Mouse (Mus musculus) lung, embryonic 16.5 days (tissue): ENCODE measurements around the gene Parl. TPM values are rescaled to one million over a fixed set of nuclear protein-coding genes. Genes with fewer than 3 reads are reported as not detected.

ENCODE experiments used
- ATAC-seq: fragments of 200-750 bp; cut with Nextera tagmentation; 2 replicates; pipeline ENCODE4 v1.8.0; 2017; ENCODE audit warnings: low read depth, mild to moderate bottlenecking, moderate library complexity
- H3K27ac ChIP-seq: fragments of 300-500 bp; sonication (generic); 2 replicates; pipeline ENCODE4 v1.5.1; 2014; ENCODE audit warnings: mild to moderate bottlenecking, control low read depth, low read length
- H3K27me3 ChIP-seq: fragments of 300-500 bp; sonication (generic); 2 replicates; pipeline ENCODE4 v1.6.1; 2014; ENCODE audit warnings: low read depth, low read length, mixed read lengths; ENCODE audit not compliant: control insufficient read depth, insufficient read depth
- H3K36me3 ChIP-seq: fragments of 300-500 bp; sonication (generic); 2 replicates; pipeline ENCODE4 v1.6.1; 2014; ENCODE audit warnings: low read length; ENCODE audit not compliant: control insufficient read depth, insufficient read depth
- H3K4me1 ChIP-seq: fragments of 300-500 bp; sonication (generic); replicated peaks from 2 replicates; pipeline ENCODE4 v1.6.1; 2014; ENCODE audit warnings: low read length, mixed read lengths; ENCODE audit not compliant: control insufficient read depth, insufficient read depth
- H3K4me2 ChIP-seq: fragments of 300-500 bp; sonication (generic); 2 replicates; pipeline ENCODE4 v1.6.1; 2014; ENCODE audit warnings: low read depth, low read length, control low read depth
- H3K4me3 ChIP-seq: fragments of 300-500 bp; sonication (generic); 2 replicates; pipeline ENCODE4 v1.5.1; 2014; ENCODE audit warnings: mild to moderate bottlenecking, low read length, control low read depth
- H3K9ac ChIP-seq: fragments of 300-500 bp; sonication (generic); 2 replicates; pipeline ENCODE4 v1.6.1; 2014; ENCODE audit warnings: low read length, control low read depth
- H3K9me3 ChIP-seq: fragments of 300-500 bp; sonication (generic); 2 replicates; pipeline ENCODE4 v1.6.1; 2016; ENCODE audit warnings: low read length; ENCODE audit not compliant: control insufficient read depth
- WGBS: fragments of 180-500 bp; shearing (Covaris S2); extraction: QIAGEN DNeasy Blood & Tissue Kit; methylation state at CpG from one replicate; pipeline ENCODE4 v1.1.7; 2014; 5-methylcytosine and 5-hydroxymethylcytosine counted together
- polyA plus RNA-seq: library from polyadenylated mRNA; unstranded; fragments of >200 nt; fragmentation: Nextera tagmentation; extraction: Ambion mirVana; gene quantifications from 2 replicates; pipeline ENCODE4 v1.2.1, GENCODE M21; 2015

Gene Parl
- polyA plus RNA-seq, 1 experiment from 2014 or later: 76.6 TPM

DNA sequence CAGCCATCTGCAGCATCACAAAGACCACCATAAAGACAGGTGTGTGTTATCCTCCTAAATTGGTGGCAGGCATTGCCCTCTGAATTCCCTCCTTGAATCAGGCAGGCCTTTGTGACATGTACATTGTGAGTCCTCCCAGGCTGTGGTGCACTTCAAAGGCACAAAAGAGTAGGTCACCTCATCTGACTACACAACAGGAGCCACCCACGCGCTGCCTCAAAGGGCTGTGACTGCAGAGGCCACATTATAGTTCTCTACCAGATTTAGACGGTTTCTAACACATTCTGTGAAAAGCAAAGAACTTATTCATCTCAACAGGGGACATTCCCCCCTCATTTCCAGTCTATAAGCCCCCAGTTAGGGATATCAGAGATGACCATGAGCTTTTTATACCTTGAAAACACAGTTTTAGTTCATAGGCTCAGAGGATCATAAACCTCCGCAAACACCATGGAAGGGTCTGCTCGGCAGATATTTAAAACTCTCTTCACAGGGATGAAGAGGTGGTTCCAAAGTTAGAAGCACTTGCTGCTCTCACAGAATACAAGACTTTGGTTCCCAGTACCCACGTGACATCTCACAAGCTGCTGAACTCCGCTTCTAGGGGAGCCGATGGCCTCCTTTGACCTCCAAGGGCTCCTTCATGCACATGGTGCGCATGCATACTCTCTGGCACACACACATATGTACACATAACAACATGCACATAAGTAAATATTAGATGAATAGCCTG, 53.6 kb downstream of the Parl start:
- Histone ChIP-seq H3K27ac (no peak overlapping the region), H3K9ac (no peak overlapping the region), H3K27me3 (no peaks in the 10 kb centered on the region), H3K9me3 (no peaks in the 10 kb centered on the region), H3K4me1 (no peaks in the 10 kb centered on the region), H3K4me3 (no peak overlapping the region), H3K36me3 (no peaks in the 10 kb centered on the region), H3K4me2 (no peak overlapping the region)
- WGBS: 79% methylated on average over 9 of the region's 9 CpGs
- ATAC-seq: no peak

DNA sequence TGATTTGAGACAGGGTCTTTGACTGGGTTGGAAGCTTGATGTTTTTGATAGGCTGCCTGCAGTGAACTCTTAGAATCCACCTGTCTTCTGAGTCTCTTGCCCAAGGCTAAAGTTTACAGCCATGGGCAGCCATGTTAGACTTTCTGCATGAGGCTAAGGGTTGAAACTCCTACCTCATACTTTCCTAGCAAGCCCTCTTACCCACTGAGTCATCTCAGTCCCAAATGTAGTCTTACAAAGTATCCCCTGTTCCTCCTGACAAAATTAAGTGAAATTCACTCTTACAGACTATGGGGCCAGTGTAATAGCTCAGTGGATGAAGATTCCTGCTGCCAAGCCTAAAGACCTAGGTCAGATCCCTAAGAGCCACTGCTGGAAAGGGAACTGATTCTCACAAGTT, 55.1 kb downstream of the Parl start:
- no peaks in the 10 kb centered on the region for H3K36me3 ChIP-seq
- H3K4me2 ChIP-seq: no peak overlapping the region
- H3K4me3 ChIP-seq: no peak overlapping the region
- no peaks in the 10 kb centered on the region for H3K27me3 ChIP-seq
- no peaks in the 10 kb centered on the region for H3K4me1 ChIP-seq
- no peak overlapping the region for H3K9ac ChIP-seq
- H3K27ac ChIP-seq: no peak overlapping the region
- H3K9me3 ChIP-seq: no peaks in the 10 kb centered on the region
- no peak for ATAC-seq

DNA sequence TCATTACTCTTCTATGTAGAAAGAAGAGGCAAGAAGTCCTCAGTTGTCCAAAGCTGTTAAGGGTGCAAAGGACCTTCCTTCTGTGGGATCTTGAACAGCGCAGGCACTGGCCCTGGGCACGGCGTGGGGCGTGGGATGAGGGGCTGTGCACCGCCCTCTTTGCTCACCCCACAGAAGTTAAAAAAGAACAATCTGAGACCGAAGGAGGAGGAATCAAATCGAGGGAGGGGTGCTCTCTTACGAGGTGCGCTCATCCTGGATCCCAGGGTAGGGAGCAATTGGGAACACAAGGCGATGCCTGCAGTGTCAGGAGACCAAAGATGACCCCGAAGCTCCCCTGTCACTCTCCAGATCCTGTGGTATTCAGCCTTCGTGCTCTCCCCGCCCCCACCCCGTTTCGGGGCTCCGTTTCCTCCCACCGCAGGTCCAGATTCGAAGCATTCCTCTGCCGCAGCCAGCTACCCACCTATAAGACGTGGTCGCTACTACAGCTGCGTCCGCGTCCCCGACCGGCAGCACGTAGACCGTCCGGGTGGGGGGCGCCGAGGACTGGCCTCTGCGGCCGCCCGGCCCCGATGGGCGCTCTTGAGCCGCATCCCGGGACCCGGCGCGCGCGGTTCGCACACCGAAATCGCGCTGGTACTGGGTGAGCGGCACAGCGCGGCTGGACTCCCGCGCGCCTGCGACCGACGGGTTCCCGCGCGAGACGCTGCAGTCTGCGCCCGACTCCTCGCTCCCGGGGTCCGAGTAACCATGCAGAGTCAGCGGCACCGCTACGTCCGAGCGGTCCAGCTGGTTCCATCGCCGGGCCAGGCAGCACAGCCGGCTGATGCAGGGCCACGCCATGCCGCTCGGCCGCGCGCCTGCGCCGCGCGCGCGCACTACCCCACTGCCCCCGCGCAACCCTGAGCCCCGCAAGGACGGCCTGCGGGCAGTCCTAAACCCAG, 61.4 kb downstream of the Parl start, which contains the start of gene Map6d1:
Gene Map6d1, minus strand, starts transcription at position 891 of the 947 bp plus-strand sequence.
- Histone ChIP-seq H3K27me3 (no peaks in the 10 kb centered on the region), H3K4me1 (peaks cover 4% of the 10 kb centered on the region; the same call in 1 of the 2 replicates), H3K9ac (peak within 1 kb of the TSS; percentile 69), H3K9me3 (no peaks in the 10 kb centered on the region), H3K4me3 (peak within 1 kb of the TSS; percentile 71), H3K27ac (no peak within 1 kb of the TSS), H3K36me3 (no peaks in the 10 kb centered on the region), H3K4me2 (peak within 1 kb of the TSS; percentile 95)
- ATAC-seq: peak; percentile 86
- under 1% methylated on average over 90 of the region's 90 CpGs for WGBS

DNA sequence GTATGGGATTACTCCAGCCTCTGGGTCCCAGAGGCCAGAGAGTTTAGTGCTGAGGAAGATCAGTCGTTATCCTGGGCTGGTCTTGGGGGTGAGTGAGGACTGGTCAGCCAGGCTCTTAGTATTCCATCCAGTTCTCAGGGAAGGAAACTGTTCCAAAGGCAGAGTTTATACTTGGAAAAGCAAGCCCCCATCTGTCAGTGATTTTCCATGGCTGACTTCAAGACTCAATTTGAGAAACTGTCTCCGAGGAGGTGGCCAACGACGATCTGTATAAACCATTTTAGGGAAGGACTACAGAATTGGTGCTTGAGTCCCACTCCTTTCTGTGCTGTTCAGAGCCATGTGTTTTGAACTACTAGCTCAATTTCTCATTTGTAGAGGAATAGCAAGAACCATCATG, 63.5 kb downstream of the Parl start:
- Histone ChIP-seq H3K36me3 (no peaks in the 10 kb centered on the region), H3K9me3 (no peaks in the 10 kb centered on the region), H3K27ac (no peak overlapping the region), H3K4me2 (no peak overlapping the region), H3K4me3 (no peak overlapping the region), H3K27me3 (no peaks in the 10 kb centered on the region), H3K9ac (no peak overlapping the region), H3K4me1 (peaks cover 4% of the 10 kb centered on the region; the same call in 1 of the 2 replicates)
- no peak for ATAC-seq
- 83% methylated on average over 4 of the region's 4 CpGs for WGBS

DNA sequence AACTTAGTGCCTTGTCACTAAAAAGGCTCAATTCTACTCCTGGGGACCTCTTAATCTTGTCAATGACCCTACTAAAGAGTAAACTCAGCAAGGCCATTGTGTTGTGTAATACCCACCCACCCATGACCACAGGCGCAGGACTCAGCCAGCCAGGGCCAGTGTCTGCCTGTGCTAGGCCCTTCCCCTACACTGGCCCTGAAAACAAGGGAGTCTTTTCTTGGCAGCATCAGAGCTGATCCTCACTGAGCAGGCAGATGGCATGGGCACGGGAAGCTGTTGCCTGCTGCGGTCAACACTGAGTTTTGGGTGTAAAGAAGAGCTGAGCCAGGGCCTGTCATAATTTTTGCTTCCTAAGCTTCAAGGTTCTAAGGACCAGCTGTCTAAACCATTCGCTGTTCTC, 64.8 kb downstream of the Parl start:
- Histone ChIP-seq H3K36me3 (0 out of 2 replicates have a peak, but pooled peaks cover 3% of the 10 kb centered on the region), H3K9ac (no peak overlapping the region), H3K4me3 (no peak overlapping the region), H3K27ac (no peak overlapping the region), H3K4me2 (no peak overlapping the region), H3K9me3 (no peaks in the 10 kb centered on the region), H3K27me3 (no peaks in the 10 kb centered on the region), H3K4me1 (peaks cover 4% of the 10 kb centered on the region; the same call in 1 of the 2 replicates)
- ATAC-seq: no peak
- WGBS: 70% methylated on average over 4 of the region's 4 CpGs

DNA sequence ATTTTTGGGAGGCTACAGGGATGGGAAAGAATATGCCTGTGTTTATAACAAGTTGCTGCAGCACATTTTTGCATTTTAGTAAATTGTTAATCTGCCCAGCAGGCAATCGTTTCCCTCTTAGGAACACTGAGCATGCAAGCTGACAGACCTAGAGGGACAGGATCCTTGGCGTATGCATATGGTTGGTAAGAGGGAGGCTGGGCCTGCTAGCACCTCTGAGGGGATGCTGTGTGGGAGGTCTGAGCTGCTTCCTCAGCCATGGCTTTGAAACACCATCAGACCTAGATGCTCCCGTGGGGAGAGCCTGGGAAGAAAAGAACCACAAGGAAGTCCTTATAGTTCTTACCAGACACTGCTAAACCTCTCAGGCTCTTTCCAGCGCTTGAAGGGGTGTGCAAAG, 67.8 kb downstream of the Parl start:
- no peak overlapping the region for H3K9ac ChIP-seq
- no peak overlapping the region for H3K27ac ChIP-seq
- H3K9me3 ChIP-seq: no peaks in the 10 kb centered on the region
- no peak overlapping the region for H3K4me2 ChIP-seq
- H3K27me3 ChIP-seq: no peaks in the 10 kb centered on the region
- no peaks in the 10 kb centered on the region for H3K4me1 ChIP-seq
- ATAC-seq: no peak
- H3K4me3 ChIP-seq: no peak overlapping the region
- H3K36me3 ChIP-seq: peaks cover 25% of the 10 kb centered on the region
- 61% methylated on average over 4 of the region's 4 CpGs for WGBS

Other genes with a start within 250 kb of the Parl start
- gene Klhl24, start 204.8 kb downstream of the Parl start, polyA plus RNA-seq: 35.9 and 36.2 TPM in 2 replicates
- 29.7 and 31.4 TPM in 2 replicates for gene Yeats2, start 161.3 kb downstream of the Parl start, polyA plus RNA-seq
- 0.46 and 0.55 TPM in 2 replicates for gene Map6d1, start 61.0 kb downstream of the Parl start, polyA plus RNA-seq
- gene Cyp2ab1, start 23.0 kb upstream of the Parl start, polyA plus RNA-seq: 0.18 TPM in 1 of 2 replicates, not detected in the other
- gene Abcc5, start 124.0 kb upstream of the Parl start, polyA plus RNA-seq: 65.1 and 80.4 TPM in 2 replicates
- gene Eif2b5, start 196.4 kb upstream of the Parl start, polyA plus RNA-seq: 93.5 and 94.5 TPM in 2 replicates
- 17.4 and 19.9 TPM in 2 replicates for gene Dvl3, start 214.6 kb upstream of the Parl start, polyA plus RNA-seq
- 624 and 630 TPM in 2 replicates for gene Ap2m1, start 233.1 kb upstream of the Parl start, polyA plus RNA-seq
- gene Abcf3, start 246.2 kb upstream of the Parl start, polyA plus RNA-seq: 57.9 and 67.9 TPM in 2 replicates